Mouse (Mus musculus): Measurements from ENCODE around the gene Kif21a. TPM values are rescaled to one million over a fixed set of nuclear protein-coding genes. Genes with fewer than 3 reads are reported as not detected.

Gene Kif21a
- polyA plus RNA-seq, 1 experiment from 2014 or later: 8.1 TPM

- no peak for ATAC-seq (ENCODE audit: low FRiP score, low TSS enrichment)
- H3K27me3 ChIP-seq (ENCODE audit: control insufficient read depth, insufficient read depth, low read length): no peaks in the 10 kb centered on the region
- H3K4me2 ChIP-seq (replicated peaks; ENCODE audit: low read depth, low read length): no peak overlapping the region
- no peak overlapping the region for H3K27ac ChIP-seq (ENCODE audit: low read depth, low read length)
- H3K9ac ChIP-seq (ENCODE audit: low read depth, low read length): no peak overlapping the region
- H3K4me1 ChIP-seq (ENCODE audit: control insufficient read depth, insufficient read depth, low read length): no peaks in the 10 kb centered on the region
- H3K36me3 ChIP-seq (ENCODE audit: control insufficient read depth, insufficient read depth, low read length): no peaks in the 10 kb centered on the region; the same call in 1 of the 2 replicates
- H3K4me3 ChIP-seq (ENCODE audit: low read length): no peak overlapping the region
- peaks cover 8% of the 10 kb centered on the region; the same call in 1 of the 2 replicates for H3K9me3 ChIP-seq (ENCODE audit: control insufficient read depth, low read length)
- 81% methylated on average over 5 of the region's 5 CpGs for WGBS
Measured at GRCm38 (mm10) chr15:90975914-90976313, 73.8 kb downstream of the Kif21a start.

GRCm38 (mm10) chr15:90971914-90972767, 77.6 kb downstream of the Kif21a start:
- Histone ChIP-seq H3K27ac (ENCODE audit: low read depth, low read length) (no peak overlapping the region), H3K9me3 (ENCODE audit: control insufficient read depth, low read length) (no peaks in the 10 kb centered on the region), H3K9ac (ENCODE audit: low read depth, low read length) (no peak overlapping the region), H3K36me3 (ENCODE audit: control insufficient read depth, insufficient read depth, low read length) (peaks cover 11% of the 10 kb centered on the region; the same call in 1 of the 2 replicates), H3K27me3 (ENCODE audit: control insufficient read depth, insufficient read depth, low read length) (no peaks in the 10 kb centered on the region), H3K4me3 (ENCODE audit: low read length) (no peak overlapping the region), H3K4me2 (replicated peaks; ENCODE audit: low read depth, low read length) (no peak overlapping the region), H3K4me1 (ENCODE audit: control insufficient read depth, insufficient read depth, low read length) (no peaks in the 10 kb centered on the region)
- 29% methylated on average over 13 of the region's 13 CpGs for WGBS
- ATAC-seq (ENCODE audit: low FRiP score, low TSS enrichment): peak; percentile 60; the same call in 1 of the 2 replicates

- no peak overlapping the region for H3K4me2 ChIP-seq (replicated peaks; ENCODE audit: low read depth, low read length)
- H3K4me1 ChIP-seq (ENCODE audit: control insufficient read depth, insufficient read depth, low read length): no peaks in the 10 kb centered on the region
- WGBS: 74% methylated on average over 2 of the region's 2 CpGs
- H3K36me3 ChIP-seq (ENCODE audit: control insufficient read depth, insufficient read depth, low read length): peaks cover 5% of the 10 kb centered on the region; the same call in 1 of the 2 replicates
- no peaks in the 10 kb centered on the region for H3K27me3 ChIP-seq (ENCODE audit: control insufficient read depth, insufficient read depth, low read length)
- no peaks in the 10 kb centered on the region for H3K9me3 ChIP-seq (ENCODE audit: control insufficient read depth, low read length)
- no peak overlapping the region for H3K4me3 ChIP-seq (ENCODE audit: low read length)
- H3K27ac ChIP-seq (ENCODE audit: low read depth, low read length): no peak overlapping the region
- no peak overlapping the region for H3K9ac ChIP-seq (ENCODE audit: low read depth, low read length)
- no peak for ATAC-seq (ENCODE audit: low FRiP score, low TSS enrichment)
Measured at GRCm38 (mm10) chr15:90963320-90963719, 86.4 kb downstream of the Kif21a start.

GRCm38 (mm10) chr15:90962548-90962947, 87.2 kb downstream of the Kif21a start:
- Histone ChIP-seq H3K27ac (ENCODE audit: low read depth, low read length) (no peak overlapping the region), H3K4me1 (ENCODE audit: control insufficient read depth, insufficient read depth, low read length) (no peaks in the 10 kb centered on the region), H3K9ac (ENCODE audit: low read depth, low read length) (no peak overlapping the region), H3K4me3 (ENCODE audit: low read length) (no peak overlapping the region), H3K4me2 (replicated peaks; ENCODE audit: low read depth, low read length) (no peak overlapping the region), H3K9me3 (ENCODE audit: control insufficient read depth, low read length) (no peaks in the 10 kb centered on the region), H3K36me3 (ENCODE audit: control insufficient read depth, insufficient read depth, low read length) (peaks cover under 1% of the 10 kb centered on the region; the same call in 1 of the 2 replicates), H3K27me3 (ENCODE audit: control insufficient read depth, insufficient read depth, low read length) (no peaks in the 10 kb centered on the region)
- 84% methylated on average over 4 of the region's 4 CpGs for WGBS
- no peak for ATAC-seq (ENCODE audit: low FRiP score, low TSS enrichment)

GRCm38 (mm10) chr15:90960831-90961554, 88.8 kb downstream of the Kif21a start:
- no peaks in the 10 kb centered on the region for H3K36me3 ChIP-seq (ENCODE audit: control insufficient read depth, insufficient read depth, low read length)
- H3K4me3 ChIP-seq (ENCODE audit: low read length): no peak overlapping the region
- no peak overlapping the region for H3K9ac ChIP-seq (ENCODE audit: low read depth, low read length)
- H3K4me2 ChIP-seq (replicated peaks; ENCODE audit: low read depth, low read length): no peak overlapping the region
- H3K27me3 ChIP-seq (ENCODE audit: control insufficient read depth, insufficient read depth, low read length): no peaks in the 10 kb centered on the region
- 64% methylated on average over 8 of the region's 8 CpGs for WGBS
- H3K4me1 ChIP-seq (ENCODE audit: control insufficient read depth, insufficient read depth, low read length): no peaks in the 10 kb centered on the region
- H3K9me3 ChIP-seq (ENCODE audit: control insufficient read depth, low read length): no peaks in the 10 kb centered on the region
- H3K27ac ChIP-seq (ENCODE audit: low read depth, low read length): no peak overlapping the region
- no peak for ATAC-seq (ENCODE audit: low FRiP score, low TSS enrichment)

GRCm38 (mm10) chr15:90951383-90951782, 98.4 kb downstream of the Kif21a start:
- Histone ChIP-seq H3K9me3 (ENCODE audit: control insufficient read depth, low read length) (no peaks in the 10 kb centered on the region), H3K27me3 (ENCODE audit: control insufficient read depth, insufficient read depth, low read length) (no peaks in the 10 kb centered on the region), H3K9ac (ENCODE audit: low read depth, low read length) (no peak overlapping the region), H3K27ac (ENCODE audit: low read depth, low read length) (no peak overlapping the region), H3K4me2 (replicated peaks; ENCODE audit: low read depth, low read length) (no peak overlapping the region), H3K4me3 (ENCODE audit: low read length) (no peak overlapping the region), H3K4me1 (ENCODE audit: control insufficient read depth, insufficient read depth, low read length) (no peaks in the 10 kb centered on the region), H3K36me3 (ENCODE audit: control insufficient read depth, insufficient read depth, low read length) (no peaks in the 10 kb centered on the region)
- no peak for ATAC-seq (ENCODE audit: low FRiP score, low TSS enrichment)
- 92% methylated on average over 6 of the region's 6 CpGs for WGBS

GRCm38 (mm10) chr15:90938469-90938868, 111.3 kb downstream of the Kif21a start:
- Histone ChIP-seq H3K9ac (ENCODE audit: low read depth, low read length) (no peak overlapping the region), H3K4me1 (ENCODE audit: control insufficient read depth, insufficient read depth, low read length) (no peaks in the 10 kb centered on the region), H3K36me3 (ENCODE audit: control insufficient read depth, insufficient read depth, low read length) (no peaks in the 10 kb centered on the region), H3K27ac (ENCODE audit: low read depth, low read length) (no peak overlapping the region), H3K9me3 (ENCODE audit: control insufficient read depth, low read length) (no peaks in the 10 kb centered on the region), H3K4me2 (replicated peaks; ENCODE audit: low read depth, low read length) (no peak overlapping the region), H3K4me3 (ENCODE audit: low read length) (no peak overlapping the region), H3K27me3 (ENCODE audit: control insufficient read depth, insufficient read depth, low read length) (no peaks in the 10 kb centered on the region)
- ATAC-seq (ENCODE audit: low FRiP score, low TSS enrichment): no peak
- WGBS: 90% methylated on average over 1 of the region's 1 CpGs

- 88% methylated on average over 6 of the region's 6 CpGs for WGBS
- Histone ChIP-seq H3K4me2 (replicated peaks; ENCODE audit: low read depth, low read length) (no peak overlapping the region), H3K27ac (ENCODE audit: low read depth, low read length) (no peak overlapping the region), H3K4me1 (ENCODE audit: control insufficient read depth, insufficient read depth, low read length) (no peaks in the 10 kb centered on the region), H3K27me3 (ENCODE audit: control insufficient read depth, insufficient read depth, low read length) (no peaks in the 10 kb centered on the region), H3K9ac (ENCODE audit: low read depth, low read length) (no peak overlapping the region), H3K36me3 (ENCODE audit: control insufficient read depth, insufficient read depth, low read length) (no peaks in the 10 kb centered on the region), H3K9me3 (ENCODE audit: control insufficient read depth, low read length) (no peaks in the 10 kb centered on the region), H3K4me3 (ENCODE audit: low read length) (no peak overlapping the region)
- no peak for ATAC-seq (ENCODE audit: low FRiP score, low TSS enrichment)
Measured at GRCm38 (mm10) chr15:90935579-90935978, 114.2 kb downstream of the Kif21a start.

GRCm38 (mm10) chr15:90931451-90931850, 118.3 kb downstream of the Kif21a start:
- no peak overlapping the region for H3K9ac ChIP-seq (ENCODE audit: low read depth, low read length)
- H3K9me3 ChIP-seq (ENCODE audit: control insufficient read depth, low read length): no peaks in the 10 kb centered on the region
- no peaks in the 10 kb centered on the region for H3K4me1 ChIP-seq (ENCODE audit: control insufficient read depth, insufficient read depth, low read length)
- no peak overlapping the region for H3K4me3 ChIP-seq (ENCODE audit: low read length)
- no peak overlapping the region for H3K27ac ChIP-seq (ENCODE audit: low read depth, low read length)
- H3K4me2 ChIP-seq (replicated peaks; ENCODE audit: low read depth, low read length): no peak overlapping the region
- H3K36me3 ChIP-seq (ENCODE audit: control insufficient read depth, insufficient read depth, low read length): no peaks in the 10 kb centered on the region
- 84% methylated on average over 5 of the region's 5 CpGs for WGBS
- H3K27me3 ChIP-seq (ENCODE audit: control insufficient read depth, insufficient read depth, low read length): no peaks in the 10 kb centered on the region
- ATAC-seq (ENCODE audit: low FRiP score, low TSS enrichment): no peak
